Mouse (Mus musculus): ENCODE results near the gene AA986860. TPM values are rescaled to one million over a fixed set of nuclear protein-coding genes. Genes with fewer than 3 reads are reported as not detected.

Gene AA986860
- total and polyA plus RNA-seq, 3 experiments = 0.31 to 0.58 TPM; not detected in 1

GRCm38 (mm10) chr1:130769925-130770324 lies 38.1 kb downstream of the AA986860 start:
- Histone ChIP-seq H3K9me3 (replicated peaks; ENCODE audit: insufficient read depth, low read length) (no peaks in the 10 kb centered on the region), H3K27ac (ENCODE audit: control insufficient read depth, low read depth, low read length) (no peak overlapping the region), H3K27me3 (ENCODE audit: control insufficient read depth in 1 of 2, insufficient read depth in 2 of 2, low read length in 2 of 2) (peaks cover 3 to 6% of the 10 kb centered on the region in 2 experiments), H3K36me3 (ENCODE audit: control insufficient read depth in 1 of 2, insufficient read depth in 2 of 2, low read length in 2 of 2) (no peaks in the 10 kb centered on the region), H3K4me3 (ENCODE audit: control insufficient read depth in 1 of 2, insufficient read depth in 1 of 2, low read depth in 2 of 2, low read length in 2 of 2) (no peak overlapping the region), H3K4me1 (ENCODE audit: control insufficient read depth in 1 of 2, insufficient read depth in 2 of 2, low read length in 2 of 2) (no peaks in the 10 kb centered on the region), H3K79me2 (ENCODE audit: control insufficient read depth, insufficient read depth, low read length, poor library complexity) (no peaks in the 10 kb centered on the region), H3K9ac (ENCODE audit: control insufficient read depth, low read depth, low read length, poor library complexity, severe bottlenecking) (no peak overlapping the region)
- no peak for DNase-seq (ENCODE audit: low read depth, low spot score)
- TF ChIP-seq MAZ (IDR thresholded peaks at IDR 0.05; ENCODE audit: low read depth, low read length) = no peak
- no peak for TF ChIP-seq ETS1 (IDR thresholded peaks at IDR 0.05; ENCODE audit: low read depth, low read length)
- TF ChIP-seq RAD21 (IDR thresholded peaks at IDR 0.05; ENCODE audit: low read depth, low read length) = no peak
- TF ChIP-seq ELF1 (IDR thresholded peaks at IDR 0.05; ENCODE audit: low read depth, low read length) = no peak
- TF ChIP-seq MXI1 (IDR thresholded peaks at IDR 0.05; ENCODE audit: low read depth, low read length) = no peak
- no peak for TF ChIP-seq GABPA (IDR thresholded peaks at IDR 0.05; ENCODE audit: low read depth, low read length)
- TF ChIP-seq EP300 (IDR thresholded peaks at IDR 0.05; ENCODE audit: low read depth in 1 of 2, low read length in 2 of 2) = no peak
- TF ChIP-seq MAX (IDR thresholded peaks at IDR 0.05; ENCODE audit: low read length) = no peak
- TF ChIP-seq POLR2AphosphoS2 (IDR thresholded peaks at IDR 0.05; ENCODE audit: low read length) = no peak
- no peak for TF ChIP-seq UBTF (IDR thresholded peaks at IDR 0.05; ENCODE audit: borderline replicate concordance, insufficient read depth, low read depth, low read length)

- Histone ChIP-seq H3K4me1 (ENCODE audit: control insufficient read depth in 1 of 2, insufficient read depth in 2 of 2, low read length in 2 of 2) (no peaks in the 10 kb centered on the region), H3K27me3 (ENCODE audit: control insufficient read depth in 1 of 2, insufficient read depth in 2 of 2, low read length in 2 of 2) (peaks cover 3 to 6% of the 10 kb centered on the region in 2 experiments), H3K9me3 (replicated peaks; ENCODE audit: insufficient read depth, low read length) (no peaks in the 10 kb centered on the region), H3K9ac (ENCODE audit: control insufficient read depth, low read depth, low read length, poor library complexity, severe bottlenecking) (no peak overlapping the region), H3K4me3 (ENCODE audit: control insufficient read depth in 1 of 2, insufficient read depth in 1 of 2, low read depth in 2 of 2, low read length in 2 of 2) (no peak overlapping the region), H3K79me2 (ENCODE audit: control insufficient read depth, insufficient read depth, low read length, poor library complexity) (no peaks in the 10 kb centered on the region), H3K36me3 (ENCODE audit: control insufficient read depth in 1 of 2, insufficient read depth in 2 of 2, low read length in 2 of 2) (no peaks in the 10 kb centered on the region), H3K27ac (ENCODE audit: control insufficient read depth, low read depth, low read length) (no peak overlapping the region)
- no peak for DNase-seq (ENCODE audit: low read depth, low spot score)
- TF ChIP-seq JUND (IDR thresholded peaks at IDR 0.05; ENCODE audit: low read depth, low read length) (no peak), TCF12 (IDR thresholded peaks at IDR 0.05; ENCODE audit: low read depth, low read length) (no peak), CHD1 (IDR thresholded peaks at IDR 0.05; ENCODE audit: low read depth, low read length) (no peak), GABPA (IDR thresholded peaks at IDR 0.05; ENCODE audit: low read depth, low read length) (no peak), ZNF384 (IDR thresholded peaks at IDR 0.05; ENCODE audit: low read depth, low read length) (no peak), SMC3 (IDR thresholded peaks at IDR 0.05; ENCODE audit: low read depth, low read length) (no peak), POLR2AphosphoS2 (IDR thresholded peaks at IDR 0.05; ENCODE audit: low read length) (no peak), RCOR1 (IDR thresholded peaks at IDR 0.05; ENCODE audit: low read depth, low read length) (no peak), MXI1 (IDR thresholded peaks at IDR 0.05; ENCODE audit: low read depth, low read length) (no peak), KAT2A (conservative IDR thresholded peaks at IDR 0.05; ENCODE audit: low read depth, low read length) (no peak), POLR2AphosphoS5 (IDR thresholded peaks at IDR 0.05; ENCODE audit: borderline replicate concordance, low read depth, low read length) (no peak), MAZ (IDR thresholded peaks at IDR 0.05; ENCODE audit: low read depth, low read length) (no peak), E2F4 (IDR thresholded peaks at IDR 0.05; ENCODE audit: borderline replicate concordance, low read depth, low read length) (no peak), MAFK (IDR thresholded peaks at IDR 0.05; ENCODE audit: borderline replicate concordance, low read depth, low read length) (no peak), GATA1 (IDR thresholded peaks at IDR 0.05; ENCODE audit: low read depth, low read length) (no peak), CHD2 (IDR thresholded peaks at IDR 0.05; ENCODE audit: low read length) (no peak), ETS1 (IDR thresholded peaks at IDR 0.05; ENCODE audit: low read depth, low read length) (no peak), UBTF (IDR thresholded peaks at IDR 0.05; ENCODE audit: borderline replicate concordance, insufficient read depth, low read depth, low read length) (no peak)
These were observed 38.7 kb downstream of the AA986860 start for GRCm38 (mm10) chr1:130770487-130770886.

Data from MEL (cell line).